Mouse (Mus musculus) megakaryocyte, embryonic 14.5 days (primary cell): ENCODE measurements around the gene Nae1.

Source experiments
- FLI1 ChIP-seq: IDR thresholded peaks from 2 replicates; pipeline ENCODE4 v1.6.1; 2012; ENCODE audit warnings: low read length, inconsistent platforms, mixed read lengths
- GATA1 ChIP-seq: IDR thresholded peaks from 3 replicates; pipeline ENCODE4 v1.6.1; 2012; ENCODE audit warnings: mixed read lengths, low read length, inconsistent platforms, borderline replicate concordance

DNA sequence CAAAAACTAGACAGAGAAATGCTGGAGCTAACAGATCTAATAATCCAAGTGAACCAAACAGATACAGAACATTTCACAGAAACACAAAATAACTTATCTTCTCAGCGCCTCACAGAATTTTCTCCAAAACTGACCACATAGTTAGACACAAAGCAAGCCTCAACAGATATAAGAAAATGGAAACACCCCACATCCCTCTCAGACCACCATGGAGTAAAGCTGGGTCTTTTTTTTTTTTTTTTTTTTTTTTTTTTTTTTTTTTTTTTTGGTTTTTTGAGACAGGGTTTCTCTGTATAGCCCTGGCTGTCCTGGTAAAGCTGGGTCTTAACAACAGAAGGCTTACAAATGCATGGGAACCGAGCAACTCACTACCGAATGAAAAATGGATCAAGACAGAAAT is 42.4 kb upstream of the Nae1 start:
- TF ChIP-seq GATA1 (no peak), FLI1 (no peak)
